Mouse (Mus musculus) mature B cell (primary cell): ENCODE results near the gene Hsf4.

Source experiments
- in situ Hi-C: fragments of 300-500 bp; cut with MboI; formaldehyde crosslinking; loops from 2 replicates; pipeline ENCODE4 v1.14.3; 2019

Hsf4 gene

GRCm38 (mm10) chr8:105303874-105304273 lies 34.3 kb downstream of the Hsf4 start:
- in situ Hi-C loops: no loop called here

DNA sequence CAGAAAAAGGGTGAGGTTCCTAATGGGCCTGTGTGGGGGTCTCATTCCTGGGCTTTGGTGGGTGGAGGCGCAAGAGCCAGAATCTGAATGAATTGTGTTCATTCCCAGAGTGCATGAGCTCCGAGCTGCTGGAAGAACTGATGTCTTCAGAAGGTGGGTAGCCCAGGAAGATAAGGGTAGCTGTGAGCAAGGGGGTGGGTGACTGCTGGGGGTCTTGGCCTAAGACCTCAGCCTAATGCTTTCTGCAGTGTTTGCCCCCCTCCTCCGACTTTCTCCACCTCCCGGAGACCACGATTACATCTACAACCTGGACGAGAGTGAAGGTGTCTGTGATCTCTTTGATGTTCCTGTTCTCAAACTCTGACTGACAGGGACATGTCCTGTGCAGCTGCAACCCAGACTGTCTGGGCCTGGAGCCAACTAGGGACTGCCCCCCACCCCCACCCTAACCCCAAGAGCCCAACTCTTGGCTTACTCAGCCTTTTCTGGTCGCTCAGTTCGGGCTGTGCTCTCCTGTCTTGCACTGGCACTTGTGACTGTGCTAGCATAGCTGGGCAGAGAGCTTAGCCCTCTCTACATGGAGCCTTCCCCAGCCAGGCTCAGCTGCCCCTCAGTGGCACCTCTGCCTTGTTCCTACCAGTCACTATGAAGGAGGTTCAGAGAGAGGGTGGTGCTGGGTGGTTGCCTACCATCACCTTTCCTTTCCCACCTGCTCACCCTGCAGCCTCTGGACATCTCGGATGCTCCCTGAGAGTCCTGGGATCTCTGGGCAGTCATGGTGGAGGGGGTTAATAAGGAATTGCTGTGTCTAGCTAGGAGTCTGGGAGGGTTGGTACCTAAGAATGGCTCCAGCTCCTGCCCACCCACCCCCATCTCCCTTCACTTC lies 35.0 kb downstream of the Hsf4 start:
- in situ Hi-C loops: no loop called here

- in situ Hi-C loops: no loop called here
Measured at GRCm38 (mm10) chr8:105305211-105306145, 35.9 kb downstream of the Hsf4 start, which contains the start of gene Elmo3. Gene Elmo3 (plus strand): TSS chr8:105305601.

DNA sequence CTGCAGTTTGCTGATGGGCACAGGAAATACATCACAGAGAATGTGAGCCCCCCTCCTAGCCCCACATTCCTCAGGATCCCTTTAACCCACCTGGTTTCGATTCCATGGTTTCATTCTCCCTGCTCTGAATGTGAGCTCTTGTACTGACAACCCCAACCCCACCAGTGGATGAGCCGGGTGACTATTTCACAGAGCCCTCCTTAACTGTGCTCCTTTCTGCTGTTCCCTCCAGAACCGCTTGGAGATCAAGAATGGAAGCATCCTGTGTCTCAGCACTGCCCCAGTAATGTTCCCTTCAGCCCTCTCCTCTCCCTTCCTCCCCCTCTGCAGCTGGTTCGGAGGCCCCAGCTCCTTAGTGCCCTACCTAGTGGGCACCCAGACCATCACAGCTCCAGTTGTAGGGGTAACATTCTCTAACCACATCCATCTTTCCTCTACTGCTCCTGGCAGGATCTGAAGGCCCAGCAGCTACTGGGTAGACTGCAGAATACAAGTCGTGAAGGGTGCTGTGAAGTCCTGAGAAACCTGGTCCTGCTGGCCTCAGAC lies 36.6 kb downstream of the Hsf4 start:
- in situ Hi-C loops: no loop called here

DNA sequence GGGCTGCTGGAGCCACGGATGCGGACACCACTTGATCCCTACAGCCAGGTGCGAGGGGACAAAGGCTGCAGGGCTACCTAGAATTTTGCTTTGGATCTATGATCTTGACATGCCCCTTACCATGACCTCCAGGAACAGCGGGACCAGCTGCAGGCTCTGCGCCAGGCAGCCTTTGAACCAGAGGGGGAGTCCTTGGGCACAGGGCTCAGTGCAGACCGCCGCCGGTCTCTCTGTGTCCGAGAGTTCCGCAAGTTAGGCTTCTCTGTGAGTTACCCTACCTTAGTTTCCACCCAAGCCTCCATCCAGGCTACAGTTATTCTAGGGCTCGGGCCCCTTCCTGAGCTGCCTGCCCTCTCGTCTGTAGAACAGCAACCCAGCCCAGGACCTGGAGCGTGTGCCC lies 38.1 kb downstream of the Hsf4 start:
- in situ Hi-C loops: no loop called here

- in situ Hi-C loops: no loop called here
Measured at GRCm38 (mm10) chr8:105308428-105308827, 38.8 kb downstream of the Hsf4 start.

- in situ Hi-C loops: no loop called here
Measured at GRCm38 (mm10) chr8:105309142-105309847, 39.7 kb downstream of the Hsf4 start.

DNA sequence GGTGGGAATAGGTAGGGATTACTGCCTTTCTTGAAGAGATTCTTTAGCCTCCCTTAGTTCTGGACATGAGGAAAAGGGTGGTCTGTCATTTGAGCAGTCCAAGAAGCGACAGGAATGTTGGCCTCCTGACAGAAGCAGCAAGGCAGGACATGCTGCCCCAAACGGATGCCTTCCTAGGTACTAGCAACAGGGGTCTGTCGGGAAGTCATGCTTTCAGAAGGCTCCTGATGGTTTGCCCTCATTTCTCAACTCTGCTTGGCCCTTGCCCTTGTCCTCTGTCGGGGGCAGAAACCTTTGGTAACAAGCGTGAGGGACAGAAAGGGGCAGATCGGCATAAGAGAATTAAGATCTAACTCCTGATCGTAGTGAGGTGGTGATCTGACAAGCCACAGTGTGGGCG lies 40.5 kb downstream of the Hsf4 start:
- in situ Hi-C loops: no loop called here

DNA sequence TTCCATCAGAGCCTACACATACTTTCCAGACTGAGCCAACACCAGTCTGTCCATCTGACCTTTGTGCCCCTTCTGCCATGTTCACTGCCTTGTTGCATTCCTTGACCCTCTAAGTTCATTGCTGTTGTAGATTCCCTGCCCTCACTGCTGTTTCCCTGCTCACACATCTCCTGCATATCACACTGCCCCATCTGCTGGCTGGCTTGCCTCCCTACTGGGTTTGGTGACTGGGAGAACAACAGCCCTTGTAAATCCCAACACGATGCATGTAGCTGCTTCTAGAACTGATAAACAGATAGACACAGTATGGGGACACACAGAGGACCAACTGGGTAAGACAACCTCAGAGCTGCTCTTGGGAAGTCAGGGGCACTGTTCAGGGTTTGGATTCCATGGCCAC lies 42.1 kb downstream of the Hsf4 start:
- in situ Hi-C loops: no loop called here

- in situ Hi-C loops: no loop called here
Measured at GRCm38 (mm10) chr8:105312891-105313481, 43.4 kb downstream of the Hsf4 start.

DNA sequence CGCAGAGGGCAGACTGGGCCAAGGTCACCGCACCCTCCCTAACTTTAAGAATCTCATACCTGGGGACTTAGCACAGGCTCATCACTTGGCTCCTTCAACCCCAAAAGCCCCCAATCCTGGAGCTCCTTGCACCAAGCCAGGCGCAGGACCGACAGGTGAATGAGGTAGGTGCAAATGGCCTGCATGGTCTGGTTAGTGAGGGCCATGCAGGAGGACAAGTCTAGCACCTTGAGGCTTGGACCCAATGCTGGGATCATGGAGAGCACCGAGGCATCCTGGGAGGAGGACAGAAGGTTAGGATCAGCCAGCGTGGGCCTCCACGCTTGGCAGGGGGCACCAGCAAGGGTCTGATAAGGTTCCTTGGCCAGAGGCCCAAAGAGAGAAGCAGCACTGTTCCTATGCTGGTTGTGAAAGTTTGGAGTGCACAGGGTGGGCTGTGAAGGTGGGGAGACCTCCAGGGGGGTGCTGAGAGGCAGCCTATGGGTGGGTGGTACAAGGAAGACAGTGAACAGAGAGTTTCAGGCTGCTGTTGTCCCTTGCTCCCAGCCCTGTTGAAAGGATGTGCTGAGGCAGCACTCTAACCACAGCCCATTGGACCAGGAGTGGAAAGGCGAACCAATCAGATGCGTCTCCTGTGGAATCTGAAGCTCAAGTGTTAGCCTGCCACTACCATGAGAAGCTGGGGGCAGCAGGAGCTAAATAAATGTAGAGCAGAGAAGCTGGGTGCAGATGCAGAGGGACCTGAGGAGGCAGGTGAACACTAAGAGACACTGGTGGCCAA lies 44.2 kb downstream of the Hsf4 start:
- in situ Hi-C loops: no loop called here

- in situ Hi-C loops: no loop called here
Measured at GRCm38 (mm10) chr8:105315073-105315769, 45.6 kb downstream of the Hsf4 start.

DNA sequence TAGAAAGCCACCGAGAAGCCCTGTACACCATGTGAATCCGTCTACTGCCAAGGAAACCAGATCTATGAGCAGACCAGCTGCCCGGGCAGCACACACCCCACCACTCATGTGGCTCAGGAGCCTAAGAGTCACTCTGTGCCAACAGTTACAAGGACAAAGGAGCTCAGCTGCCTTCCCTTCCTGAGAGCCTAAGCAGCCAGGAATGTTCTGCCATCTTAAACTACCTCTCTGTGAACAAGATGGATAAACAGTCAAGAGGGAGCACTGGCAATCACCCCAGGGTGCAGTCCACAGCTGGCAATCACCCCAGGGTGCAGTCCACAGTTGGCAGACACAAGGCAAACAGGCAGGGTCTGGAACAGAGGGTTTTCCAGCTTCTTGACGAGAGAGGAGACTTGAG lies 48.3 kb downstream of the Hsf4 start:
- in situ Hi-C loops: no loop called here

- in situ Hi-C loops: no loop called here
Measured at GRCm38 (mm10) chr8:105318662-105319190, 49.1 kb downstream of the Hsf4 start.

- in situ Hi-C loops: no loop called here
Measured at GRCm38 (mm10) chr8:105323183-105323582, 53.6 kb downstream of the Hsf4 start.
